Mouse (Mus musculus): ENCODE measurements around the gene Stoml1. TPM values are rescaled to one million over a fixed set of nuclear protein-coding genes. Genes with fewer than 3 reads are reported as not detected.

The Stoml1 gene
- total RNA-seq, 4 experiments from 2014 or later, result 65.6 to 69.4 (median 67.4) TPM

GRCm38 (mm10) chr9:58299356-58299799 is 46.4 kb downstream of the Stoml1 start:
- DNase-seq (ENCODE audit: low spot score in 2 of 2), result no peak

GRCm38 (mm10) chr9:58303115-58303514 is 50.2 kb downstream of the Stoml1 start:
- no peak for DNase-seq (ENCODE audit: low spot score in 2 of 2)

DNA sequence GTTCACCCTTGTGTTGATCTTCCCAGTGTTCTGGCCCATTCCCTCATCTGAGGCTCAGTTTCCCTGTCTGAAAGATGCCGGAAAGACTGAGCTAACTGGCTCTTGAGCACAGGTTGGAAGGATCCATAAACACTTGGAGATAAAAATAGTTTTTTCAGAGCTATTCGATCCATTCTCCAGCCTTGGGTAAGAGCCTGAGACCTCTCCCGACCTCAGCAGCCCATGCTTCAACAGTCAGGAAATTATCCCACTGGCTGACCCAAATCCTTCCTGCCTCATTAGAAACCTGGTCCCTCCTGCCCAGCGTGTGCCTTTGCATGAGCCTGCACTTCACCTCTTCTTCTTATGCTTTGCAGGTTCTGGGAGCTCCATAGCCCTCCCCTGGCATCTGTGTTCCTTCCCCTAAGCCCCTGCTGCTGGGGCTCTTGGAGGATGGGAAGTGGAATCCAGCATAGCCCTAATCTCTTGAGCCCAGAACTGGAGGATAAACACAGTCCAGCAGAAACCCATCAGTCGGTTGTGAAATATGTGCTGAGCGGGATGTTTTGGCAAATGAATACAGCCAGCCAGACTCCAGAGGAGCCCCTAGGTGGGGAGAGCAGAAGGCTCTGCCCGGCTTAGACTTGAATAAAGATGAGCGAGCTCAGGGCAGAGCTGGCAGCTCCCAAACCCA is 50.8 kb downstream of the Stoml1 start:
- no peak for DNase-seq (ENCODE audit: low spot score in 2 of 2)

- no peak for DNase-seq (ENCODE audit: low spot score in 2 of 2)
Measured at GRCm38 (mm10) chr9:58305686-58306085, 52.7 kb downstream of the Stoml1 start.

DNA sequence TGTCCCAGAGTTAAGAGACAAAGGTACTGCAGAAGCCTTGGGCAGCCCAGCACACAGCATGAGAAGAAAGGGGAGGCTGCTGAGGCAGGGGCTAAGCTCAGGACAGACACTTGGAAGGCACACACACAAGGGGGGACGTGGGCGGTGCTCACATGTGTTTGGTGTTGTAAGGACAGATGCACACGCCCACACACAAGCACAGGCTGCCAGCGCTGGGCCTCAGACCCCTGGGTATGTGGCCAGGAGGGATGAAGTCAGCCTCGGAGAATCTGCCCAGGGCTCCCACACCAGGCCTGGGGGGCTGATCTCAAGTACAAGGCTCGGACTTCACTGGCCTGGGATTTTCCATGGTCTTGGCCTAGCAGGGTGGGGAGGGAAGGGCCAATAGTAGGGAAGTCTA is 55.4 kb downstream of the Stoml1 start:
- DNase-seq (ENCODE audit: low spot score in 2 of 2), result peak in 1 of 2 experiments; percentile 69

- DNase-seq (ENCODE audit: low spot score in 2 of 2), result no peak
Measured at GRCm38 (mm10) chr9:58310043-58310660, 57.2 kb downstream of the Stoml1 start.

GRCm38 (mm10) chr9:58311191-58311910 is 58.4 kb downstream of the Stoml1 start:
- no peak for DNase-seq (ENCODE audit: low spot score in 2 of 2)

Small RNA genes lying within 50 kb of the gene (microRNA-seq; reads per million reads assigned to microRNA genes)
- gene Mir6385, result 0 reads per million in 2 experiments

Other genes starting within 250 kb of the Stoml1 start
- 1 to 10 TPM; 1.6 to 5.0 (median 2.9) TPM for gene Cyp11a1, start 246.8 kb upstream of the Stoml1 start, total RNA-seq (2022)
- gene Stra6, start 189.4 kb upstream of the Stoml1 start, total RNA-seq (2022), result 10 to 100 TPM; 11.4 to 13.9 (median 11.7) TPM
- 1 to 10 TPM; 1.1 to 2.3 (median 1.6) TPM for gene Ccdc33, start 134.3 kb upstream of the Stoml1 start, total RNA-seq (2022)
- gene Islr, start 48.9 kb upstream of the Stoml1 start, total RNA-seq (2022), result 10 to 100 TPM; 14.8 to 23.4 (median 18.9) TPM
- gene Islr2, start 48.8 kb upstream of the Stoml1 start, total RNA-seq (2022), result 10 to 100 TPM; 63.9 to 73.8 (median 69.4) TPM
- 10 to 100 TPM; 15.3 to 20.3 (median 17.5) TPM for gene Pml, start 3.4 kb upstream of the Stoml1 start, total RNA-seq (2022)
- gene Loxl1, start 60.0 kb downstream of the Stoml1 start, total RNA-seq (2022), result 1 to 10 TPM; 1.8 to 3.0 (median 2.3) TPM
- gene Tbc1d21, start 117.3 kb downstream of the Stoml1 start, total RNA-seq (2022), result not detected
- gene Insyn1, start 235.4 kb downstream of the Stoml1 start, total RNA-seq (2022), result 100 to 1,000 TPM; 194 to 230 (median 210) TPM